Mouse (Mus musculus) mature B cell (primary cell): ENCODE results near the gene Zfp69.

Source experiments
- in situ Hi-C: fragments of 300-500 bp; cut with MboI; formaldehyde crosslinking; loops from 2 replicates; pipeline ENCODE4 v1.14.3; 2019

Zfp69 gene

DNA sequence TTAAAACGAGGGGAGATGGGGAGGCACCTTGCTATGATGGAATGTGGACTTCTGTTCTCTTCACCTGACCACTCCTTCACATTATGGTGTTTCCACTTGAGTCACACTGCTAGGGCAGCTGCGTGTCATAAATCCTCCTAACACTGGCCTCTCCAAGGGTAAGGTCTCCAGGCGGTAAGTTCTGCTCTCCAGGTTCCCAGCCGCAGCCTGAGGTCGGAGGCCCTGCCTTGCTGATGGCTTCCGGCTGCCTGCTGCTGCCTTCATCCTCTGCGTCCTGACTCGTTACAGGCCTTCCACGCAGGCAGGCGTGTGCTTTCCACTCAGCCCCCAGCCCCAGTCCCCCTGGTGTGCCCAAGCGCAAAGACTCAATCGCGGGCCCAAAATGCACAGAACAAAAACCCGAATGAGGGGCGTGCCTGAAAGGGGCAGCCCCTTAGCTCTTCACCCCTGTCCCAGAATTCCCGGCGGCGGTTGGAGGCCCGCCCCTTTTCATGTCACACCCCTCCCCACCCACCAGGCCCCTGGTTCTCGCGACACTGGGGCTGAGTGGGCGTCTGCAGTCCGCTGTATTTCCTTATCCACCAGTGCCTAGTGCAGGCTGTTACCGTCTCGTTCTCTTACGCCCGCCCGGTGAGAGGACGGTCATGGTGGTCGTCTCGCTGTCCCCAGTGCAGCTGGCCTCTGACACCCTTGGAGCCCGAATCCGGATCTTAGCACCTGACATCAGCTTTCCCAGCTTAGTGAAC is 26.8 kb downstream of the Zfp69 start, which contains the start of gene Exo5:
Exo5 (minus strand) TSS at position 464 of the 746 bp plus-strand sequence.
- in situ Hi-C loops, result no loop called here

DNA sequence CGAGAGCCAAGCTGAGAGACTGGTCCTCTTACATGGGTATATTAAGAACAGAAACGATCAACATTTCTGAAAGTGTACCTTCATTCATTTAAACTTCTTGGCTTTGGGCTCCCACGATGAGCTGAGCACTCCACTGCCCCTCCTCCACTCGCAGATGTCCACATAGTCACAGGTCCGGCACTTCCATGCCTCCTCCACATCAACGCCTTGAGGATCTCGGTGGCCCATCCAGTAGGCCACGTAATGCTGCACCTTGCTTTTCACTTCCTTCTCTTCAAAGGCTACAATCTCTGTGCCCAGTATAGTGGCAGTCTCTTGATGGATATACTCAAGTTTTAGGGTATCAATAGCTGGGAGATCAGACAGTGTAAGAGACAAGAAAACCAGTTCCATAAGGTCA is 30.0 kb downstream of the Zfp69 start:
- in situ Hi-C loops, result no loop called here

DNA sequence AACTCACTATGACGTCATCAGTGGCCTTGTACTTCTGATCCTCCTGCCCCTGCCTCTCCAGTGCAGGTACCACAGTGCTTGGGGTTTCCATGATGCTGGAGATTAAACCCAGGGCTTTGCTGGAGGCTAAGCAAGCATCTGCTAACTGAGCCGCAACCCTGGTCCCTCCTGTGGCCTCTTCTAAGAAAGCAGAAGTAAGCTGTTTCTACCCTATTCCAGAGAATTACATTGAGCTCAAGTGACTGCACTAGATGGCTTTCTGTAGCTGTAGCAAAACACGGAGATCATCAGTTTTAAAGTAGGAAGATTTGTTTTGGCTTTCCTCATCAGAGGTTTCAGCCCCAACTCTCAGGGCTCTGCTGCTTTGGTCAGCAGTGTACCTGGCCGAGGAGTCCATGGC is 37.0 kb downstream of the Zfp69 start:
- in situ Hi-C loops, result no loop called here

DNA sequence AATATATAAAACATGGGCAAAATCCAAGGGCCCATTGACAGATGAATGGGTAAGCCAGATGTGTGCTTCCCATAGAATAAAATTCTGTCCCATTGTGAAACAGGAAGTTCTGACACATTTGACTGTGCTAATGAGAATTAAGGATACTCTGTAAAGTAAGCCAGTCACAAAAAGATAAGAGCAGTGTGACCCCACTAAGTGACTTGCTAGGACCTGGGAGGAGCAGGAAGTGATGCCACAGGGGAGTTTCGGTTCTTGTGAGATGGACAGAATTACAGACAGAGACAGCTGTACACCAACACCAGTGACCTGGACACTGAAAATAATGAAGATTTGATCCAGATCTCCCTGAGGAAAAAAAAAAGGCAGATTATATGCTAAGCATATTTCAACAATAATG is 37.6 kb downstream of the Zfp69 start:
- in situ Hi-C loops, result no loop called here

DNA sequence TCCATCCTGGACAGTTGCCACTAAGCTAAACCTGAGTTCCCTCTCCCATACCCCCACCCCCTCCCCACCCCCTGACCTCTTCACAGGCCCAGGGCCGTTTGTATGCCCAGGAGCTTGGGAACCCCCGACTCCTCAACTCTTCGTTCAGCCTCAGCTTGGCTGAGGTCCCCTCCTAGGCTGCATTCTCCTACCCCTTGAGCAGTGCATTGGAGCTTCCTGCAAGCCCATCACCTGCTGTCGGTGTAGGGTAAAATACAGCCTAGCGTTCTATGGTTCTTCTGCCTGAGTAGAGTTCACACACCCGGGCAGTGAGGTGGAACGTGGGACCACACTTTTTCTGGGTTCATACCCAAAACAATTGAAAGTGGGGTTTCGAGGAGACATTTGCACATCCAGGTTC is 38.1 kb downstream of the Zfp69 start:
- in situ Hi-C loops, result no loop called here

DNA sequence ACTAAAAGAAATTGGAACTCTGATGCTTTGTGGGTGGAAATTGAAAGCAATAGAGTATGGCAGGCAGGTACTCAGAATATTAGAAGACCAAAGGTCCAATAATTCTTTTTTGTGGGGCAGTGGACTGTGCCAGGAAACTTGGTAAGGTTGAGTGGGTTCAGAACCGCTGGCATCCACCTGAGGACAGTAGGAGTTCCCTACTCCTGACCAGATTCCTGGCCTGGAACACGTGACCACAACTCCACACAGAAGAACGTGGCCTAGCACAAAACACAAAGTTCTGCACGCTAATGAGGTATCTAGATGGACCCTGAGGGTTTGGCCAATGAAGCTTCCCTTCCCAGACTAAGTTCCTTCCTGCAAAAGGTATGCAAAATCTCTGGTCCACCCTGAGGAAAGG is 38.6 kb downstream of the Zfp69 start:
- in situ Hi-C loops, result no loop called here

DNA sequence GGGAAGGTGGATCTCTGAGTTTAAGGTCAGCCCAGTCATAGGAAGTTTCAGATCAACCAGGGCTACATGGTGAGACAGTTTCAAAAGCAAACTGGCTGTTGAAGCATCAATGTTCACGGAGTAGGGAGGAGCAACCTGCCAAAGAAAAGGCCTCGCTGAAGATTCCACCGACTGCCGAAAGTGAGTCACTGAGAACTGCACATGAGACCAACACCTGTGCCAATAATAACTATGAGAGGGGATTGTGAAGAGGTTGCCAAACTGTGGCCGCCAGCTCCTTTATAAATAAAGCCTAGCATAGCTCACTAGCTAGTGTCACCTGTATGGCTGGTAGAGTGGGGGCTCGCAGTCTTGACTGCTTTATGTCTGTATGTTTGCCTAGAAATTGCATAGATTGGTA is 40.4 kb downstream of the Zfp69 start:
- in situ Hi-C loops, result no loop called here

DNA sequence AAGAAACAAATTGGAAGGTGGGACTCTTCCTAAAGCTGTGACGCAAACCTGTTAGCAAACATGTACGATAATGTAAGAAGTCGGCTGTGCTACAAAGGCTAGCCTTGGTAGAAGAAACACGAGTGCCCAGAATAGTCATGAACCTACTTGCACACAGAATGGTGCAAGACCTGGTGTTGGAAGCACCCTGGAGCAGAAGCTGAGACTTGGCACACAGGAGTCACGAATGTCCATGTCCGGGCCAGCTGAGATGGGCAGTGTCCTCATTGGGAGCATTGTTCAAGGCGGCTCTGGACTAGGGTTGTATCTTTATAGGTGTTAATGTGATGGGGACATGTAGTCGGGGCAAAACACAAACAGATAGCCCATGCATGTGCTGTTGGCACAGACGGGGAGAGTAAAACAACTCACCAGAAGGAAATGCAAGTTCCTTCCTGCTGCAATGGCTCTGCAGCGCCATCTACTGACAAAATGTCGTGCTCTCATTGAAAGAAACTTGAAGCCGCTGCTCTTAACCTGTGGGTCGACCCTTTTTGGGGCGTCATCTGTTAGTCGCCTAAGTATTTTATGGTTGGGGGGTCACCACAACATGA is 41.8 kb downstream of the Zfp69 start:
- in situ Hi-C loops, result no loop called here

DNA sequence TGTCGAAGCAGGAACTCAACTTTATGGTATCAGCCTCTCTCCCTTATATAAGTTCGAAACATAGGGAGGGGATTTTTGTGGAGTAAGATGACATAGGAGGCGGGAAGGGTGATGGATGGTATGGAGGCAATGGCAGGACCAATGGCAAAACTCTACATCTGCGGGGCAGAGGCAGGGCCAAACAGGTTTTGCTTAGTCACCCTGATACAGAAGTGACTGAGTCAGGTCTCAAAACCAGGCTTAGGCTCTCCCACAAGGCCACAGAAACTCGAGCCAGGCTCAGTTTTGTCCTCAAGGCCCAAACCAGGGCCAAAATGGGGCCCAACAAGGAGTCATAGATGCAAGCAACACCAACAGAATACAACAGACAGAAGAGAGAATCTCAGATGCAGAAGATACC is 45.9 kb downstream of the Zfp69 start:
- in situ Hi-C loops, result no loop called here

DNA sequence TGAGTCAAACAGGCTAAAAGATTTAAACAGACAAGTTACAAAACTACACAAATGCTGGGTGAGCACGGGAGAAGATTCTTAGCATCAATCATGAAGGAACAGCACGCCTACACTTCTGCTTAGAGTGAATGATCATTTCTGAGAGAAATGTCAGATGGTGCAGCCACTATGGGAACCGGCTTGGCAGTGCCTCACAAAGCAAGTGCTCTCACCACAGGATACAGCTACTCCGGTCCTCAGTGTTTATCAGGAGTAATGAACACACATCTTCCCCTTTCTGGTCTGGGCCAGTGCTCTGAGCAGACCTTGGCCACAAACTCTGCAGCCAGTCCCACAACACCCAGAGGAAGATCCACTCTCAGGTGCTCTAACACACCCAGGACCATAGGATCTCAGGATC is 47.0 kb downstream of the Zfp69 start:
- in situ Hi-C loops, result no loop called here

DNA sequence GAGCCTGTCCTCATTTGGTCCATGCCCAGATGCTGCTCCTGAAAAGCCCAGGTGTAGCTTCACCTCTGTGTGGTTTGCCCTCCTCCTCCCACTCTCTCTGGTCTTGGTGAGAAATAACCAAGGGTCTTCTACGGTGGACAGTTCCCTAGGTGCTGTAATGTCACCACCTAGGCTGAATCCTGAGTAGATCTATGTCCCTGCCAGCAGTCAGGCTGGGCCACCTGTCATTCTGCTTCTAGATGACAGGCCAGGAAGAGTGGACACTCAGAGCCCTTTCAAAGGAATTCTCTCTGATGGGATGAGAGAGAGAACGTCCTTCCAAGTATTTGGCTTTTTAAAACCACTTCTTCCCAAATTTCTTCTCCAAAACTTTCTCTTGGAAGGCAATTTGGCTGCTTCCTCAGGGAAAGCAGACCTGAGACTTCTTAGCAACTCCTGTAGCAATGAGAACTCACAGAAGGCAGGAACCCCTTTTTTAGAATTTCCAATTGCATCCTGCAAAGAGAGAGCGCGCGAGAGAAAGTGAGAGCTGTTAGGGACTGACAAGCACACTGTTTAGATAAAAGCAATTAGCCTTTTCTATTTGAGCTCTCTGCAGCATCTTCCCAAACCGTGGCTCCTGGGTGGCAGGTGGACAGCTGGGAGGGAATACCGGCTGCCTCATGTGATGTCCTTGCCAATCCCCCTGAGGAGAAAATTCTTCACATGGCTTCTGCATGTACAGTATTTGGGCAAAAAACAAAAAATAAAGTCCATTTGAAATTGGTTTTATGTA is 55.5 kb downstream of the Zfp69 start:
- in situ Hi-C loops, result loop anchor here (25.0 kb wide), 1 partner anchor 309 kb away; the partner anchor contains the start of gene Gm8439

DNA sequence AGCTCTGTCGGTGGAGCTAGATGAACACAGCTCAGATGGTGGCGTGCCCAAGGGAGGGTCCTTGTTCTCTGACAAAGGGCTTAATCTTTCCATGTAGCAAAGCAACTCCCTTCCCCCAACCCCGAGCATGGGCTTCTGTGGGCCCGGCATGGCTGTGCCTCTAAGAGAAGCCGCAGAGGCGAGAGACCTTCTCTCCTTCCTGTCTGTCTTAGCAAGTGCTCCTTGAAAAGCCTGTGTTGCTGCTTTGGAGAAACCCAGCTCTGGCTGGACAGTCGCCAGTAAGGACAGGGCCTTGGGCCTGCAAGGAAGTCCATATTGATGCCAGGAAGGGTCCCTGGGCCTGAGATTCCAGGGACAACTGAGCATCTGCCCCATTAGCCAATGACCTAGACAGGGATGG is 56.3 kb downstream of the Zfp69 start:
- in situ Hi-C loops, result loop anchor here (25.0 kb wide), 1 partner anchor 308 kb away; the partner anchor contains the start of gene Gm8439

DNA sequence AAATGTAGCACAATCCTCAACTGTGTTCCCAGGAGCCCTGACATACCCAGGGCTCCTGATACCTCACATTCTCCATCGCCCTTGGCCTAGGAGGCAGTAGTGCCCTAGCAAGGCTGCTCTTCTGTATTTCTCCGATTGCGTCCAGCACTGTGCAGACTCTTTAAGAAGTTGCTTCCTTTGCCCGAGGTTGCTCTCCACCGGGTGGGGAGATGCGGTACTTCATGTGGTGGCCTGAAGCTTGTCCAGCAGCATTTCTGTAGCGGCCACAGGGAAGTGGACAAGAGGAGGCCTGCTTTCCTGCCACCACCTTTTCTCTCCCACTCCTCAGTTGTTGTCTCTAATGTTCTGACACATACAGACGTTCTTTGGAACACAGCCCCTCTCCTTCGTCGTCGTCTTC is 56.9 kb downstream of the Zfp69 start:
- in situ Hi-C loops, result loop anchor here (25.0 kb wide), 1 partner anchor 307 kb away; the partner anchor contains the start of gene Gm8439

DNA sequence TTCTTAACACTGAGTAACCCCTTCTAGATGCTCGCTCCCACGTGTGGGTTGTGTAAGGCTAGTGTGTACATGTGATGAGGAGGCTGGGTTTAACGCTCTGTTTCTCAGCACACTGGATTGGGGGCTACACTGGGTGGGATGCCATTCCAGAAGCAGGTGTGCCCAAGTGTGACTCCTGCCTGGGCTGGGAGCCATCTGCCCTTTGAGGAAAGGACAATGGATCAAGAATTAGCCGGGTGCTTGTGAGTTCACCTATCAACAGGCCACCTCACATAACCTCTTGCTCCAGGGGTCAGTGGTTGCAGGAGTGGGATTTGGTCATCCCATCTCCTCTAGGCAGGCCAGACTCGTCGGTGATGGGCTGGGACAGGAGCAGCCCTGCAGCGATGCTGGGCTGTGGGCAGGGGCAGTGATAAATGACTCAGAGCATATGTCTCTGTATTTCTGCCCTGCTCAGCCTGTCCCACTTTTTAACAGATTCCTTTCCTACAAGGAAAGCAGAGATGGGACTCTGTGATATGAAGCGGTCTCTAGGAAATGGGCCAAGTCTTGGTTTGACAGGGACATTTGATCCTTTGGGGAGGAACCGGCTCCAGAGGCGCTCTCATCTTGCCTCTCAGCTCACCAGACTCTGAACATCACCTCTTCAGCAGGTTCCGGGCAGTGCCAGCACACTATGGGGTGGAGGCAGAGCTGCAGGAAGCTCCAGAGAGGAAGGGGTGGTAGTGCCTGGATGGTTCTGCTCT is 57.7 kb downstream of the Zfp69 start:
- in situ Hi-C loops, result loop anchor here (25.0 kb wide), 1 partner anchor 307 kb away; the partner anchor contains the start of gene Gm8439

DNA sequence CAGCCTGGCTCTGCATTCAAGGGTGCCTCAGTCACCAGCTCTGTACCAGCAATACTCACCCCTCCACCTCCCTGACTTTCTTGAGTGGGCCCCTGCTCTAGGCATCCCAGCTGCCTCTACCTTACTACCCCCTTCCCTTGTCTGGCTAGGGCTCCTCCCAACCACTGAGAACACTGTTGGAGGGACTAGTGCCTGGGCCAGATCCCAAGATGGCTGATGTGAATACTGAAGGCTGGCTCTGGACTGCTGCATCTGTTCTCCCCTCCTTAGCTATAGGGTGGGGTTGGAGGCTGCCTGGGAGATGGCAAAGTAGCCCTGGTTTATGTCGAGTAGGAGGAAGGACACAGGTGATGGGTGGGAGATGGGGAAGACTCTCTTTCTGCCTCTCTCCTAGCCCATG is 59.0 kb downstream of the Zfp69 start:
- in situ Hi-C loops, result loop anchor here (25.0 kb wide), 1 partner anchor 305 kb away; the partner anchor contains the start of gene Gm8439

DNA sequence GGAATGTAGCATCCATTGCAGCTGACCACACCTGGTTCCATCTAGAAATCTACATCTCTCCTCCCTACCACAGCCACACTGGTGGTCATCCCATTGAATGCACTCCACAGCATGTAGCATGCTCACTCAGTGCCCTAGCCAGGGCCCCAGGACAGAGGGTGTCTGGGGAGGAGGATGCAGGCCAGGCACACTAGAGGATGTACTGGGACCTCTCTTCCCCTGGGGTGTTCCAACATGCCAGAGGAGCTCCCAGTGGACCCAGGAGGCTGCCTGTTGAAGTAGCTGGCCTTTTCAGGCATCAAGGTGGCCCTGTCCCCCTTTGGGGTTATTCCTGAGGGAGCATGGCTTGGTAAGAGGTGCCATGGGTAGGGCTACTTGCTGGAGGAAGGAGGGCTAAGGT is 59.5 kb downstream of the Zfp69 start:
- in situ Hi-C loops, result loop anchor here (25.0 kb wide), 1 partner anchor 305 kb away; the partner anchor contains the start of gene Gm8439

DNA sequence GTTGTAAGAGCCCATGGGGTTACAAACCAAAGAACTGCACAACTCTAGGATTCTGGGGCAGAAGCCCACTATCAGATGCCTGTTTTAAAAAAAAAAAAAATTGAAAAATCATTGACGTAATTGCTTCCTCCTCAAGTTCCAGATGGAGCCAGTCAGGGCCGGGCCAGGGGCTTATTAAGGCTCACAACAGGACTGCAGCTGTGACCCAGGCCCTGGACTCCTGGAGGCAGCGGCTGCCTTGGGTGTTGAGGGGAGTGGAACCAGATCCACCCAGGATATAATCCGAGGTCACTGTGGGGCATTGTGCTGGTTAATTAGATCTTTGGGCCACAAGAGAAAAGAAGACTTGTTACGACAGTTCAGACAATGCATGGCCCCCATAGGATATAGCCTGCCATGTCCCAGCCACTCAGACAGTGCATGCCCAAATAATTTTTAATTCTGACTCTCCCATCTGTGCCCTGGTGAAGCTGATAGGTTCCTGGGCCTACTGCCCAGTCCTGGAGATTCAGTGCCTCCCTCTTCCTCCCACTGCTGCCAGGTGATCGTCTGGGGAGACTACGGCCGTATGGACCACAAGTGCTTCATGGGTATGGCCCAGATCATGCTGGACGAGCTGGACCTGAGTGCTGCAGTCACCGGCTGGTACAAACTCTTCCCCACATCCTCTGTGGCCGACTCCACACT is 60.6 kb downstream of the Zfp69 start:
- in situ Hi-C loops, result loop anchor here (25.0 kb wide), 1 partner anchor 304 kb away; the partner anchor contains the start of gene Gm8439

DNA sequence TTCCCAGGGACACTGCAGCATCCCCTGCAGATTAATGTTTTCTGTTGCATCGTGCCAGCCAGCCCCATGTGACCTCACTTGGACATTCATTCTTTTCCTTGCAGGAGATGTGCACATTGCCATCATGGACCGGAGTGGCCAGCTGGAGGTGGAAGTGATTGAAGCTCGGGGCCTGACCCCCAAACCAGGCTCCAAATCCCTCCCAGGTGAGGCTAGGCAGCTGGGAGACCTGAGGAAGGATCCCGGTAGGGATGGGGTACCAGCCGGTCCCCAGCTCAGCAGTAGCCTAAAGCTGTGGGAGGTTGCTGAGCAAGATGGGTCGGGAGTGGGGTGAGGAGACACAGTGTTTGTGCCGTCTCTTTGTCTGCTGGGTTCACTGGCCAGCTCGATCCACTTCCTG is 62.6 kb downstream of the Zfp69 start:
- in situ Hi-C loops, result loop anchor here (25.0 kb wide), 1 partner anchor 302 kb away; the partner anchor contains the start of gene Gm8439

DNA sequence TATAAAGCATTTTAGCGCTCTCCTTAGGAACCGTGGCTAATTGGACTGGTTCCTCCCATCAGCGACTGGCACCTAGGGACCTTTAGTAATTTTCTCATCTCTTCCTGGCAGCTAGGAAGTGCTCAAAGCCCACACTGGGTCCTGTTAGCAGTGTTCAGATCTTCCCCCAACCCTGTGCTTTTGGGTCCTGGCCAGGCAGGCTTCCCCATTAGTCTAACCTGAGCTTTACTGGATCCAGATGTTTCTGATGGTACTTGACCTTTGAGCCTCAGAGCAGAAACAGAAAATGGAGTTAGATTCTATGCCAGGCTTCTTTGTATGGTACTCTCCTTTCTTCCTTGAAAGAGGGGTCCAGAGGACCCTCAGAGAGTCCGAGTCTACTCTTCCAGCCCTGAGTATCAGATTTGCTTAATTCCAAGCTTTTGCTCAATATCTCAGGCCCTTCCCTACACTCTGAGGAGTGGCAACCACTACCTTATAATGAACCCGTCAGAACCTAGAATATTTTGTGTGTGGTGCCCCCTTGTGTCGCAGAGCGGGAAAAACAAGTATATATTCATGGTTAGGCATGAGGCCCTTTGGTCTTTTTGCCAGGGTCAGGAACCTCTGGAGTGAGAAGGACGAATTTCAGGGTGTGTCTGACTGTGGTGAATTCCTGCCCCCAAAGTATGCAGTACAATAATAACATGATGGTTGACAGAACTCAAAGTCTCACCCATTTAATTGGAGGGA is 64.0 kb downstream of the Zfp69 start:
- in situ Hi-C loops, result loop anchor here (25.0 kb wide), 1 partner anchor 300 kb away; the partner anchor contains the start of gene Gm8439

DNA sequence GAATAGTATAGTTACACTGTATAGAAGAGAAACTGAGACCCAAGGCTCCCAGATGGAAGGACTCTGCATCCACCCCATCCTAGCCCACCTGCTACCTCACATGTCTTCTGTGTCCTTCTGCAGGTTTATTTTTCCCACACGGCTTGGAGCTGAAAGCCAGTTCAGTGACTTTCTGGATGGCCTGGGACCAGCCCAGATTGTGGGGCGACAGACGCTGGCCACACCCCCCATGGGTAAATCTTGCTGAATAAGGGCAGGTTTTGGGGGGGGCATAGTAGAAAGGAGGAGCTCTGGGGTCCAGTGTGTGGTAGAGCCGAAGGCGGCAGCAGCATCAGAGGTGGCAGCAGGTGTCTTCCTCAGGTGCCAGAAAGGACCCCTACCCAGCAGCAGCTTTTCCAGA is 64.7 kb downstream of the Zfp69 start:
- in situ Hi-C loops, result loop anchor here (25.0 kb wide), 1 partner anchor 300 kb away; the partner anchor contains the start of gene Gm8439
